Mouse (Mus musculus) cerebellum, adult 11-12 months (tissue): ENCODE measurements at regions not wholly inside any gene's neighbourhood (a gene's known extent, or its start where the extent isn't known, plus 50 kb on each side); places are given as distances from the start of the nearest gene placed in this dataset.
"Not testable (repeated sequence)": the region's sequence is repeated elsewhere in the genome, so short reads cannot be mapped to it uniquely, and the experiment has no call there.

Experiments
- DNase-seq: peaks from one replicate; pipeline ENCODE4 v3.0.0; 2022

- DNase-seq: no peak
Measured at GRCm38 (mm10) chr1:47646681-47647080, 754.0 kb upstream of the Slc39a10 start.

- DNase-seq: no peak
Measured at GRCm38 (mm10) chr1:47606597-47606996, 713.9 kb upstream of the Slc39a10 start.

- DNase-seq: no peak
Measured at GRCm38 (mm10) chr1:47603989-47604360, 711.3 kb upstream of the Slc39a10 start.

GRCm38 (mm10) chr1:47603294-47603988, 710.8 kb upstream of the Slc39a10 start:
- DNase-seq: no peak

GRCm38 (mm10) chr1:47593641-47594040, 701.0 kb upstream of the Slc39a10 start:
- not testable (repeated sequence) for DNase-seq

GRCm38 (mm10) chr1:47545606-47546005, 653.0 kb upstream of the Slc39a10 start:
- no peak for DNase-seq

- no peak for DNase-seq
Measured at GRCm38 (mm10) chr1:47511426-47511825, 618.8 kb upstream of the Slc39a10 start.

GRCm38 (mm10) chr1:47507801-47508200, 615.1 kb upstream of the Slc39a10 start:
- no peak for DNase-seq

GRCm38 (mm10) chr1:47488581-47489204, 596.0 kb upstream of the Slc39a10 start:
- DNase-seq: no peak

- no peak for DNase-seq
Measured at GRCm38 (mm10) chr1:47486087-47486486, 593.4 kb upstream of the Slc39a10 start.

GRCm38 (mm10) chr1:47479059-47479458, 586.4 kb upstream of the Slc39a10 start:
- no peak for DNase-seq

GRCm38 (mm10) chr1:47466573-47467253, 574.1 kb upstream of the Slc39a10 start:
- no peak for DNase-seq

- no peak for DNase-seq
Measured at GRCm38 (mm10) chr1:47448737-47449489, 556.3 kb upstream of the Slc39a10 start.

- no peak for DNase-seq
Measured at GRCm38 (mm10) chr1:47448070-47448469, 555.4 kb upstream of the Slc39a10 start.

- DNase-seq: no peak
Measured at GRCm38 (mm10) chr1:47446021-47446420, 553.4 kb upstream of the Slc39a10 start.

- DNase-seq: no peak
Measured at GRCm38 (mm10) chr1:47432829-47433228, 540.2 kb upstream of the Slc39a10 start.

- no peak for DNase-seq
Measured at GRCm38 (mm10) chr1:47405164-47405563, 512.5 kb upstream of the Slc39a10 start.

GRCm38 (mm10) chr1:47386579-47386978, 493.9 kb upstream of the Slc39a10 start:
- DNase-seq: no peak

- DNase-seq: no peak
Measured at GRCm38 (mm10) chr1:47378795-47379194, 486.1 kb upstream of the Slc39a10 start.

- DNase-seq: no peak
Measured at GRCm38 (mm10) chr1:47339718-47340439, 447.2 kb upstream of the Slc39a10 start.

- no peak for DNase-seq
Measured at GRCm38 (mm10) chr1:47310572-47311075, 418.0 kb upstream of the Slc39a10 start.

GRCm38 (mm10) chr1:47306961-47307360, 414.3 kb upstream of the Slc39a10 start:
- no peak for DNase-seq
